Mouse (Mus musculus): ENCODE measurements around the gene Fam204a. TPM values are rescaled to one million over a fixed set of nuclear protein-coding genes. Genes with fewer than 3 reads are reported as not detected.

Gene Fam204a
- total RNA-seq, 2 experiments from 2014 or later = 20.9 TPM

DNA sequence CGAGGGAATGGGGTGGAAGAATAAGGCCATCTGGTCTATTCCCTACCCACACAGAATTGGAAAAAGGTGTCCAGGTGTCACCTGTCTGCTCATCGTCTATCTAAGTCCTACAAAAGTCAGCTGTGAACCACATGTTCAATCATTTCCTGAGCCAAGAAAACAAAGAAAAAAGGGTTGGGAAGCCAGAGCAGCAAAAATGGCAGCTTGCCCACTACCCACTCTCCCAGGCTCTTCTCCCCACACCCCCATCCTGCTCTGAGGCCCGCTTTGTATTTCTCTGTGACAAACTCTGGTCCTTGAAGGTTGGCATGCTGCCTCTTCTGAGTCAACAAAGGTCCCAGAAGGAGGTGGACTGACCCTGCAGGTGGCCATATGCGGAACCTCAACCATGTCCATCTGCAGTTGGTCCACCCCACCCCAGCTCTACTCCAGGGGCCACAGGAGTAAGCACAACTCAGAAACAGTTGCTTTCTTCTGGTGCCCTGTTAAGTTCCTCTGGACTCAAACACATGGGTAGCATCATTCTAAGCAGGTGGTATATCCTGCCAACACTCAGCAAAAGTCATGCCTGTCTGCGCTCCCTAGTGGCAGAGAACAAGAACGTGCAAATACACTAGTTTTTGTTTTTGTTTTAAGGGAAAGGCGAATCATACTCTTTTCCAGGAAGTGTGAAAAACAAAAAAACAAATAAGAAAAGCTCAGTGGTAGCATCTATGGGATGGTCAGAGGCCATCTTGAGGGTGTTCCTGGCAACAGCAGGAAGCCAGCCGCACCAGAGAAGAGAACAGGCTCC, 47.5 kb downstream of the Fam204a start:
- DNase-seq (ENCODE audit: low spot score) = no peak
- intact Hi-C loops (cut with DNase I) = no loop called here

DNA sequence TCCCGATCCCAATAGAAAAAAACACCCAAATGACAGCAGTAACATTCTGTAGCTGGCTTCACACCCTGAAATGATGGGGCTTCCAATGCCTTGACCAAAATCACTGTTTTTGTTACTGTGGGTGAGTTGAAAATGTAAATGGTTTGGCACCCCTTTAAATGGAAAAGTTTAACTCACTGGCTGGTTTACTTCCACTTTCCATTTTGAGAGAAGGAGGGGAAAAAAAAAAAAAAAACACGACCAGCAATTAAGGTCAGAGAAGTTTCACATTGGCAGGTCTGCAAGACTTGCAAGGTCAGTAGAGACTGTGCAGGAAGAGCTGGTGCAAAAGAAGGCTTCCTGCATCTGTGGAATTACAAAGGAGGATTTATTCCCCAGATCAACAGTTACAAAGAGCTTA, 61.1 kb downstream of the Fam204a start:
- DNase-seq (ENCODE audit: low spot score) = no peak
- intact Hi-C loops (cut with DNase I) = no loop called here

DNA sequence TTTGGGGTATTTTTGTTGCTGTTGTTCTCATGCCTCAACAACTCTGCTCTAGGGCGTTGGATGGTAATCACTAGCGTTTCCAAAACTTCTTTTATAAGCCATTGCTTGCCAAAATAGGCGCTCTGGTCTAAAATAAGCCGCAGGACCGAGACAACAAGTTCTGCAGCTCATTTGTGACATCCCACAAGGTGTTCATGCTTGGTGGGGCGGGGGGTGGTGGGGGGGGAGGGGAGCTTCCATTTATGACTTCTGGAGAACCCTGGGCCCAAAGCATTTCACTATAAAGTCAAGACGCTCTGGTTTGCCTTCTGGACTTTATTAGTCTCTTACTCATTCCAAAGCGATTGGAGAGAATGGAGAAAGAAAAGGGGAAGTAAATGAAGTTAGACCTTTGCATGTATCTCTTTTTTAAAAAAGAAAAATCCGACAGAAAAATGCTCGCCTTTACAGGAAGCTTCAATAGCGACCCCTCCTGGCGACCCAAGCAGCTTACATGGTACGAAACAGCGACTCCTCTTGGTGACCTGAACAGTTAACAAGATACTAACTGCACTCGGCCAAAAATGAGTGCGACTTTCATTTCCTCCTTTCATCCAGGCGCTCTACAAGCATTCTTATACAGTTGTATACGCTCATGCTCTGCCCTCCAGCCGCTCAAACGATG, 65.8 kb downstream of the Fam204a start:
- intact Hi-C loops (cut with DNase I) = no loop called here
- DNase-seq (ENCODE audit: low spot score) = no peak

DNA sequence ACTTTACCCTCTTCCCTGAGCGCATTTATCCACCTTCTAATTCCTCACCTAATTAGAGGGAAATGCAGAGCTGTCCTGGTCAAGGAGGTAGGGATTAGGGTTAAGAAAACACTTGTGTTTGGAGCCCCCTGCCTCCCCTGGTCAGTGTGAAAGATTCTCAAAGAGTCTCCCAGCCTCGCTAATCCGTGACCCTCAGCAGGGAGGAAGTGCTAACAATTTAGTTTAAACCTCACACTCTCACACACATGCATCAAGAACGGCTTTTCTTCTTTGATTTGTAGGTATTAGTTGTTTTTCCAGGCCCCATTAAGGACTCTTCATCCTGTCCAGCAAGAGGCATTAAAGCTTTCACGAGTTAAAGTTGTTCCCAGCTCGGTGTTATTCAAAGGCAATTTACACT, 66.7 kb downstream of the Fam204a start:
- intact Hi-C loops (cut with DNase I) = no loop called here
- no peak for DNase-seq (ENCODE audit: low spot score)

DNA sequence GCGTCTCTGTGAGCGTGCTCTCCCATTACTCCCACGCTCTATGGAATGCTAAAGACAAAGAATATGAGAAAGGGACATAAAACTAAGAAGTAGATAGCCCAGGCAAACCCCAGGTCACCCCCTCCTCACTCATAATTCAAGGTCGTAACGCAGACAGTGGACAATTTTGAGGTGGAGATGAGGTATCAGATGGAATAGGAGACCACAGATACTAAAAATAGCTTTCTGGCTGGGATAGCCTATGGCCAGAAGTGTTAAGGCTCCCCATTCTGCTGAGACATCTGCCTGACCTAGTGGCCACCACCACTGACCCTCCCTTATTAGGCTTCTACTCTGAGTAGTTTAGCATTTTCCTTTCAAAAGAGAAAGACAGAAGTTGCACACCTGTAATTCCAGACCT, 71.2 kb downstream of the Fam204a start:
- intact Hi-C loops (cut with DNase I) = no loop called here
- no peak for DNase-seq (ENCODE audit: low spot score)

DNA sequence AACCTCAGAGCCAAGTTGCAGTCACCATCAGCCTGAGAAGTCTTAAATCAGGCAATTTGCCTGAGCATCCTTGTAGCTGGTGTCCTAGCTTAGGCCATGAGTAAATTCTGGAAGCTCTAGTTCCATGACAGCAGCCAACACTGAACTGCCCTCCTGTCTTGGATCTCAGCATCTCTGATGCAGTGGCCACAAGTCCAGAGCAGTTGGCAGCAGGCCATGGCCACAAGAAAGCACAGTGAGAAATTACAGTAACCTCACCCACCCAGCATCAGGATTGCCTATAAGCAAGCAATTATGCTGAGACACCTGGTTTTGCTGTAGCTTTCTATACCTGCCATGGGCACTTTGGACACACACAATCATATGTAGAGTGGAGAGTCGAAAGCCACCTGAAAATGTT, 73.4 kb downstream of the Fam204a start:
- intact Hi-C loops (cut with DNase I) = no loop called here
- DNase-seq (ENCODE audit: low spot score) = no peak

DNA sequence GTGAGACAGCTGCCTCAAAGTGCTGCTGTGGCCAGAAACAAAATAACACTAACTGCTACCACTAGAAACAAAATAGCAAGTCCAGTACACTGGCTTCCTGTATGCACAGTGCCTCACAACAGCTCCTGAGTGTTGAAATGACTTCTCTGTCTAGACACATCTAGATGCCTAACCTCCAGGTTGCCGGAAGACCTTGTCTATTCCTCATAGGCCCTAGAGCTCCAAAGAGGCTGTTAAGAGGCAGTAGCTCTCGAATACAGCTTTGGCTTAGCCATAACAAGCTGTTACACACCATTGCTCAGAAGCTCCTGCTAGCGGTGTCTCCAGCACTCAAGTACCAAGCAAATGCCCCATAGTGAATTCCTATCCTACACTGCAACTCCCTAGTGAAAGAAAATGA, 76.4 kb downstream of the Fam204a start:
- intact Hi-C loops (cut with DNase I) = no loop called here
- DNase-seq (ENCODE audit: low spot score) = no peak

DNA sequence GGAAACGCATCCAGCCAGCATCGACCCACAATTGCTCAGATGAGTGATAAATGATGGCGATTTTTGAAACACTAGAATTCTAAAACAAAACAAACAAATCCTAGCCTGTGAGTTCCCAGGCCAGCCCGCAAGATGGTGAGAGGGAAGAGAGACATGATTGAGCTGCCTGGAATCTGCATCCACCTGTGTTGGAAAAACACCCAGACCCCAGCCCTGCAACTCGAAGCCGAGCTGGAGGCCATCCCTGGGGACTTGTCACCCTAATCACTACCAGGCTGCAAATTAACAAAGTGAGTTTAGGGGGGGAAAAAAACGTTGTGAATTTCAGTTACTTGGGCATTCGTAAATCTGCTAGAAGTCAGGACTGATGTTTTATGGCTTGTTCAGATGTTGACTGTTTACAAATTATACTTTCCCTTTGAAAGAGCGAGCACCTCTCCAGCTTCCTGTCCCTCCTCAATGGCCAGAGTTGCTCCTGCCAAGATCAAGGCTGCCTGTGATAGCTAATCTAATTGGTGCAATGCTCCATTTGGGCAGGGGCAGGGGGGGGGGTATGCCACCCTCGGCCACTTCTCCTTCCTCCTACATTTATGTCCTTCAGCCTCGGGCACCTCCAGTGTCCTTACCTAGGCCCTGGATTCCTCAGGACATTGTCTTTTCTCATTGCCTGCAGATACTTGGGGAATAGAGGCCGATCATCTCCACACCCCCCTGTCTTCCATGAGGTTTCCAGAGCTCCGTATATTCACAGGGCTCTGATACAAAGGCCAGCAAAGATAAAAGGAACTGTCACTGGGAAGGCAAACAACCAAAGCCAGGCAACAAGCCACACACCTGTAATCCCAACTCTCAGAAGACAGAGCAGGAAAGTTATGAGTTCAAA, 77.2 kb downstream of the Fam204a start:
- intact Hi-C loops (cut with DNase I) = loop anchor here (10.0 kb wide), 2 partner anchors 735 to 905 kb away; no protein-coding TSS in a partner anchor
- no peak for DNase-seq (ENCODE audit: low spot score)

Other genes starting within 250 kb of the Fam204a start
- not detected for gene Prlhr, start 241.6 kb upstream of the Fam204a start, total RNA-seq (2021)